Mouse (Mus musculus): ENCODE results near the gene Faim2. TPM values are rescaled to one million over a fixed set of nuclear protein-coding genes. Genes with fewer than 3 reads are reported as not detected.

Gene Faim2
- under 1 TPM; 0.01 to 0.20 TPM for polyA plus RNA-seq (2017; shearing (Covaris generic))

GRCm38 (mm10) chr15:99527629-99528353 lies at the start of gene Faim2:
Gene Faim2, minus strand, starts transcription at chr15:99528165.

GRCm38 (mm10) chr15:99474576-99474926 lies 53.4 kb downstream of the Faim2 start, which contains the start of gene Bcdin3d:
Gene Bcdin3d, minus strand, starts transcription at chr15:99474730.

GRCm38 (mm10) chr15:99457606-99458401 lies 70.2 kb downstream of the Faim2 start, which contains the start of gene Nckap5l:
Gene Nckap5l, minus strand, starts transcription at chr15:99457748.

Other genes with a start within 250 kb of the Faim2 start
- 10 to 100 TPM in 1 of 2 experiments, 1 to 10 TPM in 1; 4.3 to 17.1 TPM for gene Prpf40b, start 233.1 kb downstream of the Faim2 start, polyA plus RNA-seq (2017; shearing (Covaris generic))
- under 1 TPM; 0.32 to 0.38 TPM for gene Fam186b, start 232.3 kb downstream of the Faim2 start, polyA plus RNA-seq (2017; shearing (Covaris generic))
- gene Fmnl3, start 157.7 kb downstream of the Faim2 start, polyA plus RNA-seq (2017; shearing (Covaris generic)), result 10 to 100 TPM; 44.2 to 45.5 TPM
- gene Tmbim6, start 135.3 kb downstream of the Faim2 start, polyA plus RNA-seq (2017; shearing (Covaris generic)), result 100 to 1,000 TPM; 146 to 237 TPM
- 10 to 100 TPM in 1 of 2 experiments, 1 to 10 TPM in 1; 8.0 to 12.3 TPM for gene Nckap5l, start 70.4 kb downstream of the Faim2 start, polyA plus RNA-seq (2017; shearing (Covaris generic))
- 10 to 100 TPM; 20.4 to 22.9 TPM for gene Bcdin3d, start 53.4 kb downstream of the Faim2 start, polyA plus RNA-seq (2017; shearing (Covaris generic))
- not detected for gene Aqp2, start 50.9 kb upstream of the Faim2 start, polyA plus RNA-seq (2017; shearing (Covaris generic))
- not detected for gene Aqp5, start 62.6 kb upstream of the Faim2 start, polyA plus RNA-seq (2017; shearing (Covaris generic))
- gene Aqp6, start 73.2 kb upstream of the Faim2 start, polyA plus RNA-seq (2017; shearing (Covaris generic)), result not detected
- 10 to 100 TPM; 59.3 to 62.7 TPM for gene Racgap1, start 123.5 kb upstream of the Faim2 start, polyA plus RNA-seq (2017; shearing (Covaris generic))
- under 1 TPM; 0.07 to 0.63 TPM for gene Asic1, start 142.2 kb upstream of the Faim2 start, polyA plus RNA-seq (2017; shearing (Covaris generic))
- 10 to 100 TPM; 31.0 to 40.1 TPM for gene Smarcd1, start 174.0 kb upstream of the Faim2 start, polyA plus RNA-seq (2017; shearing (Covaris generic))
- not detected for gene Gm17349, start 177.3 kb upstream of the Faim2 start, polyA plus RNA-seq (2017; shearing (Covaris generic))
- under 1 TPM; 0.14 to 0.36 TPM for gene Gpd1, start 189.3 kb upstream of the Faim2 start, polyA plus RNA-seq (2017; shearing (Covaris generic))
- gene Cox14, start 197.5 kb upstream of the Faim2 start, polyA plus RNA-seq (2017; shearing (Covaris generic)), result 100 to 1,000 TPM; 133 to 166 TPM
- 10 to 100 TPM; 86.7 to 92.1 TPM for gene Cers5, start 244.7 kb upstream of the Faim2 start, polyA plus RNA-seq (2017; shearing (Covaris generic))

Measured in activated CD4-positive, CD25-positive, alpha-beta regulatory T cell (primary cell).